Mouse (Mus musculus) heart, embryonic 10.5 days (tissue): ENCODE measurements around the gene Unc13a. TPM values are rescaled to one million over a fixed set of nuclear protein-coding genes. Genes with fewer than 3 reads are reported as not detected.
A peak's percentile ranks its signal among the peaks of the same experiment; 100 is the strongest.

Source experiments
- DNase-seq: peaks from one replicate; pipeline ENCODE4 v3.0.0-alpha.2; 2017; ENCODE audit warnings: low spot score
- H3K27ac ChIP-seq: fragments of 300-500 bp; sonication (generic); 2 replicates; pipeline ENCODE4 v1.5.1; 2016; ENCODE audit warnings: mild to moderate bottlenecking
- H3K27me3 ChIP-seq: fragments of 300-500 bp; sonication (generic); 2 replicates; pipeline ENCODE4 v1.6.1; 2016; ENCODE audit warnings: mild to moderate bottlenecking; ENCODE audit not compliant: poor library complexity, insufficient read depth, severe bottlenecking
- H3K36me3 ChIP-seq: fragments of 300-500 bp; sonication (generic); 2 replicates; pipeline ENCODE4 v1.6.1; 2016; ENCODE audit warnings: mild to moderate bottlenecking, moderate library complexity
- H3K4me1 ChIP-seq: fragments of 300-500 bp; sonication (generic); 2 replicates; pipeline ENCODE4 v1.6.1; 2016; ENCODE audit warnings: mild to moderate bottlenecking
- H3K4me3 ChIP-seq: fragments of 300-500 bp; sonication (generic); 2 replicates; pipeline ENCODE4 v1.5.1; 2016; ENCODE audit warnings: mild to moderate bottlenecking, moderate library complexity
- H3K9me3 ChIP-seq: fragments of 300-500 bp; sonication (generic); 2 replicates; pipeline ENCODE4 v1.6.1; 2016; ENCODE audit warnings: mild to moderate bottlenecking, moderate library complexity
- WGBS: fragments of 180-500 bp; shearing (Covaris S2); methylation state at CpG from one replicate; pipeline ENCODE4 v1.1.7; 2016; 5-methylcytosine and 5-hydroxymethylcytosine counted together
- polyA plus RNA-seq: library from polyadenylated mRNA; unstranded; fragments of >200 nt; fragmentation: Nextera tagmentation; extraction: Ambion mirVana; gene quantifications from 2 replicates; pipeline ENCODE4 v1.2.1, GENCODE M21; 2016

Gene Unc13a
- polyA plus RNA-seq, 1 experiment from 2014 or later = 0.48 TPM

GRCm38 (mm10) chr8:71597451-71597850, 74.1 kb downstream of the Unc13a start, which contains the start of gene Fam129c:
TSS of gene Fam129c (plus strand) at chr8:71597648.
- H3K4me1 ChIP-seq = peaks cover 31% of the 10 kb centered on the region
- H3K27me3 ChIP-seq = peaks cover 46% of the 10 kb centered on the region
- no peak within 1 kb of the TSS for H3K27ac ChIP-seq
- DNase-seq = no peak
- no peaks in the 10 kb centered on the region for H3K9me3 ChIP-seq
- H3K4me3 ChIP-seq = no peak within 1 kb of the TSS
- WGBS = 86% methylated on average over 3 of the region's 3 CpGs
- H3K36me3 ChIP-seq = peaks cover 25% of the 10 kb centered on the region; the same call in 1 of the 2 replicates

GRCm38 (mm10) chr8:71596798-71597197, 74.8 kb downstream of the Unc13a start:
- no peak overlapping the region for H3K4me3 ChIP-seq
- H3K27me3 ChIP-seq = peaks cover 39% of the 10 kb centered on the region
- H3K4me1 ChIP-seq = peaks cover 28% of the 10 kb centered on the region
- H3K9me3 ChIP-seq = no peaks in the 10 kb centered on the region
- no peak overlapping the region for H3K27ac ChIP-seq
- DNase-seq = no peak
- H3K36me3 ChIP-seq = peaks cover 25% of the 10 kb centered on the region; the same call in 1 of the 2 replicates
- 77% methylated on average over 4 of the region's 4 CpGs for WGBS

GRCm38 (mm10) chr8:71596384-71596783, 75.2 kb downstream of the Unc13a start:
- H3K4me1 ChIP-seq = peaks cover 28% of the 10 kb centered on the region
- no peaks in the 10 kb centered on the region for H3K9me3 ChIP-seq
- H3K27me3 ChIP-seq = peaks cover 35% of the 10 kb centered on the region
- 55% methylated on average over 6 of the region's 6 CpGs for WGBS
- peaks cover 25% of the 10 kb centered on the region; the same call in 1 of the 2 replicates for H3K36me3 ChIP-seq
- DNase-seq = peak; percentile 75
- no peak overlapping the region for H3K27ac ChIP-seq
- H3K4me3 ChIP-seq = no peak overlapping the region

DNA sequence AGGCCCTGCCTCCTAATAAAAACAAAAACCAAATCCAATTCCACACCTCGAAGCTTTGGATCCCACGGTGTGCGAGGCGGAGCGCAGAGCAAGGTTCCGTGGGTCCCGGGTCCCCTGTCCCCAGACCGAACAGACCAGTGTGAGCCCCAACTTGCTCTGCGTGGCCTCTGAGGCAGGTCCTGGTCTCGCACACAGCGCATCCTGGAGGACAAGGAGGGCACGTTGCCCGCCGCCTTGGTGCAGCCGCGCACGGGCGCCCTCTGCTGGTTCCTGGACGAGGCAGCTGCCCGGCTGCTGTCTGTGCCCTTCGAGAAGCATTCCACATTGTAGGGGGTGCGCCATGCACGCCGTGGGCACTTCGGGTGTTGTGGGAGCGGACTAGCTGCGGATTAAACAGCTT, 75.7 kb downstream of the Unc13a start:
- H3K36me3 ChIP-seq = peaks cover 25% of the 10 kb centered on the region; the same call in 1 of the 2 replicates
- WGBS = 10% methylated on average over 27 of the region's 27 CpGs
- no peaks in the 10 kb centered on the region for H3K9me3 ChIP-seq
- peak; percentile 92 for DNase-seq
- peak overlapping the region; percentile 25 for H3K4me3 ChIP-seq
- H3K4me1 ChIP-seq = peaks cover 32% of the 10 kb centered on the region
- peaks cover 30% of the 10 kb centered on the region for H3K27me3 ChIP-seq
- no peak overlapping the region for H3K27ac ChIP-seq

- H3K4me1 ChIP-seq = peaks cover 35% of the 10 kb centered on the region
- DNase-seq = no peak
- H3K27ac ChIP-seq = no peak overlapping the region
- no peak overlapping the region for H3K4me3 ChIP-seq
- peaks cover 17% of the 10 kb centered on the region; the same call in 1 of the 2 replicates for H3K36me3 ChIP-seq
- 96% methylated on average over 4 of the region's 4 CpGs for WGBS
- no peaks in the 10 kb centered on the region for H3K9me3 ChIP-seq
- H3K27me3 ChIP-seq = peaks cover 14% of the 10 kb centered on the region
These were observed 77.2 kb downstream of the Unc13a start for GRCm38 (mm10) chr8:71594324-71594722.

DNA sequence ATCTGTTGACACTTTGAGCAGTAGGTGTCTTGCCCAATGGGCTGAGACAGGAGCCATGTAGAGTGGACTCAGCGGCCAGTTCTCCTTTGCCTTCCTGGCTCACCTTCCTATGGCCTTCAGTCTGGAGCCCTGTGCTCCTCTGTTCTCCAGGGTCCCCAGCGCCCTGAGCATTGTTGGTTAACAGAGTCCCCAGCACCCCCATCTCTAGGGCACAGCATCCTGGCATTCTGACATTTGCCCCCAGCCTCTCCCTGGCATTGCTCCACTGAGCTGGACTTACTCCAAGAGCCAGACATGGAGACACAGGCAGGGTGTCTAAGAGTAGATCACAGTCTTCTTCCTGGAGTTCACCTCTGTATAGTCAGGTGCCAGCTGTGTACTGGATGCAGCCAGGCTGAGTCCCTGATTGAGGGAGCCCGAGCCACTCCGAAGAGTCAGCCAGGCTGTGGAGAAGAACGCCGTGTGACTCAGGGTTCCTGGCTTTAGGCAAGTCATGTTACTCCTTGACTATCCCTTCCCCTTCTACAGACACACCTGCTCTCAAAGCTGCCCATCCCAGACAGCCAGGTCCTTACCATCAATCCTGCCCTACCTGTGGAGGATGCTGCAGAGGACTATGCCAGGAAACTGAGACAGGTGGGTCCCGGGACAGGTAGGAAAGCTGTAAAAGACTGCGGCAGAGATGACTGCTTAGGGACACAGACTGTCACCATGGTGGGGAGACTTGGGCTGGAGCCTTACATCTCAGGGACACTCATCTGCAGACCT, 77.8 kb downstream of the Unc13a start:
- H3K27me3 ChIP-seq = peaks cover 9% of the 10 kb centered on the region
- peak; percentile 74 for DNase-seq
- no peaks in the 10 kb centered on the region for H3K9me3 ChIP-seq
- 91% methylated on average over 8 of the region's 8 CpGs for WGBS
- H3K36me3 ChIP-seq = peaks cover 12% of the 10 kb centered on the region; the same call in 1 of the 2 replicates
- H3K27ac ChIP-seq = no peak overlapping the region
- no peak overlapping the region for H3K4me3 ChIP-seq
- H3K4me1 ChIP-seq = peaks cover 35% of the 10 kb centered on the region

- 6% methylated on average over 60 of the region's 60 CpGs for WGBS
These were observed 79.0 kb downstream of the Unc13a start for GRCm38 (mm10) chr8:71592374-71593170.

GRCm38 (mm10) chr8:71591471-71592373, 79.8 kb downstream of the Unc13a start, which contains the start of gene Pgls:
TSS of gene Pgls (plus strand) at chr8:71592176.
- H3K4me3 ChIP-seq = peak within 1 kb of the TSS; percentile 87
- peak; percentile 97 for DNase-seq
- peaks cover 12% of the 10 kb centered on the region; the same call in 1 of the 2 replicates for H3K36me3 ChIP-seq
- WGBS = 1% methylated on average over 71 of the region's 71 CpGs
- H3K9me3 ChIP-seq = no peaks in the 10 kb centered on the region
- peaks cover 35% of the 10 kb centered on the region for H3K4me1 ChIP-seq
- peak within 1 kb of the TSS; percentile 96 for H3K27ac ChIP-seq
- no peaks in the 10 kb centered on the region for H3K27me3 ChIP-seq

More at GRCm38 (mm10) chr8:71592374-71593170, 79.0 kb downstream of the Unc13a start:
- Histone ChIP-seq H3K36me3 (peaks cover 12% of the 10 kb centered on the region; the same call in 1 of the 2 replicates), H3K9me3 (no peaks in the 10 kb centered on the region), H3K4me1 (peaks cover 35% of the 10 kb centered on the region), H3K27me3 (no peaks in the 10 kb centered on the region), H3K4me3 (peak overlapping the region; percentile 87), H3K27ac (peak overlapping the region; percentile 96)
- peak; percentile 85 for DNase-seq

DNA sequence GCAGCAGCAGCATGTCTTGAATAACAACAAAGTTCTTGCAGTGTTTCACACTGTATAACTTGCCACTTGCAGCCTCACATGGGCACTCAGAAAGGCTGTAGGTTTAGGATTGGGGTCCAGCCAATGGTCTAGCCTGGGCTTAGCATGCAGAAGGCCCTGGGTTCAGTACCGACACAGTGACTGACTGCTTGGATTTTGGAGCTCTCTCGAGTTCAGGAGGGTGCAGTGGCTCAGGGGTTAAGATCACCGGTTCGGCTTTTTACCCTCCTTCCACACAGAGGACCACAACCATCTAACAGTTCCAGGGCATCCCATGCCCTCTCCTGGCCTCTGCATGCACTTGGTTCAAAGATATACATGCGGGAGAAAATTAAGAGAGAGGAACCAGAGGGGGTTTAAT, 80.5 kb downstream of the Unc13a start:
- Histone ChIP-seq H3K27me3 (no peaks in the 10 kb centered on the region), H3K27ac (peak overlapping the region; percentile 96), H3K9me3 (no peaks in the 10 kb centered on the region), H3K36me3 (peaks cover 14% of the 10 kb centered on the region; the same call in 1 of the 2 replicates), H3K4me3 (peak overlapping the region; percentile 87), H3K4me1 (peaks cover 31% of the 10 kb centered on the region)
- DNase-seq = no peak
- WGBS = 26% methylated on average over 5 of the region's 5 CpGs

DNA sequence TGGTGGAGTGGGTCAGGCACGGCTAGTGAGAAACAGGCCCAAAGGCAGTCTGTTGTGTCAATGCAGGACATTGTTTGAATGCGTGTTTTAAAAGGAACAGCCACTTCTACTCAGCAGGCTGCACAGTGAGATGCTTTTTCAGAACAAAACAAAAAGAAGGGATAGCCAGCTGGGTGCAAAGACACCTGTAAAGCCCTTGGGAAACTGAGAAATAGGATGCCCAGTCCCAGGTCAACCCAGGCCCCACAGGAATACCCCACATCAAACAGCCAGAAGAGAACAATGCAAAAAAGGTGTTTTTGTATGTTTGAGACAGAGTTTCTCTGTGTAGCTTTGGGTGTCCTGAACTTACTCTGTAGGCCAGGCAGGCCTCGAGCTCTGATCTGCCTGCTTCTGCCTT, 82.8 kb downstream of the Unc13a start:
- H3K27me3 ChIP-seq = peaks cover 11% of the 10 kb centered on the region
- H3K4me1 ChIP-seq = peaks cover 23% of the 10 kb centered on the region
- 86% methylated on average over 3 of the region's 3 CpGs for WGBS
- H3K27ac ChIP-seq = no peak overlapping the region
- H3K9me3 ChIP-seq = no peaks in the 10 kb centered on the region
- H3K36me3 ChIP-seq = peaks cover 20% of the 10 kb centered on the region; the same call in 1 of the 2 replicates
- H3K4me3 ChIP-seq = no peak overlapping the region
- DNase-seq = no peak

GRCm38 (mm10) chr8:71586891-71587290, 84.7 kb downstream of the Unc13a start:
- 70% methylated on average over 2 of the region's 2 CpGs for WGBS
- Histone ChIP-seq H3K27ac (no peak overlapping the region), H3K4me1 (peaks cover 7% of the 10 kb centered on the region), H3K4me3 (no peak overlapping the region), H3K9me3 (no peaks in the 10 kb centered on the region), H3K36me3 (peaks cover 17% of the 10 kb centered on the region; the same call in 1 of the 2 replicates), H3K27me3 (peaks cover 14% of the 10 kb centered on the region)
- DNase-seq = no peak

GRCm38 (mm10) chr8:71580201-71580600, 91.4 kb downstream of the Unc13a start:
- WGBS = 42% methylated on average over 9 of the region's 9 CpGs
- no peak overlapping the region for H3K27ac ChIP-seq
- peaks cover 25% of the 10 kb centered on the region; the same call in 1 of the 2 replicates for H3K36me3 ChIP-seq
- H3K27me3 ChIP-seq = peaks cover 46% of the 10 kb centered on the region
- H3K4me1 ChIP-seq = no peaks in the 10 kb centered on the region
- H3K4me3 ChIP-seq = no peak overlapping the region
- DNase-seq = no peak
- no peaks in the 10 kb centered on the region for H3K9me3 ChIP-seq
